Mouse (Mus musculus) G1E (cell line): ENCODE data around the gene Ssbp4. TPM values are rescaled to one million over a fixed set of nuclear protein-coding genes. Genes with fewer than 3 reads are reported as not detected.
A peak's percentile ranks its signal among the peaks of the same experiment; 100 is the strongest.

ENCODE experiments used
- ATAC-seq: 2 replicates; pipeline ENCODE4 v1.8.0; 2016; ENCODE audit warnings: mild to moderate bottlenecking; ENCODE audit not compliant: insufficient number of reproducible peaks, poor library complexity, low FRiP score, severe bottlenecking; ENCODE audit errors: extremely low read depth
- DNase-seq: peaks from one replicate; pipeline ENCODE4 v3.0.0; 2012; ENCODE audit warnings: low spot score
- H3K27me3 ChIP-seq: 2 replicates; pipeline ENCODE4 v1.6.1; 2012; ENCODE audit warnings: mild to moderate bottlenecking, low read length, inconsistent platforms; ENCODE audit not compliant: insufficient read depth
- H3K36me3 ChIP-seq: replicated peaks from 2 replicates; pipeline ENCODE3; 2012; ENCODE audit warnings: mild to moderate bottlenecking, inconsistent platforms
- H3K4me1 ChIP-seq: 2 replicates; pipeline ENCODE4 v1.6.1; 2012; ENCODE audit warnings: low read depth, low read length, inconsistent platforms, mixed read lengths; ENCODE audit not compliant: insufficient read depth
- H3K4me3 ChIP-seq: 2 replicates; pipeline ENCODE4 v1.5.1; 2012; ENCODE audit warnings: low read depth, mild to moderate bottlenecking, inconsistent platforms, low read length, moderate library complexity, mixed read lengths
- H3K9me3 ChIP-seq: replicated peaks from 2 replicates; pipeline ENCODE4 v1.6.1; 2012; ENCODE audit warnings: inconsistent platforms
- CTCF ChIP-seq: IDR thresholded peaks from 2 replicates; pipeline ENCODE4 v1.5.1; 2012; ENCODE audit warnings: low read depth, low read length, inconsistent platforms, mixed read lengths
- GATA1 ChIP-seq: IDR thresholded peaks from 2 replicates; pipeline ENCODE4 v1.6.1; 2012; ENCODE audit warnings: borderline replicate concordance, low read length, inconsistent platforms, mixed read lengths
- GATA2 ChIP-seq: IDR thresholded peaks from 2 replicates; pipeline ENCODE4 v1.6.1; 2012; ENCODE audit warnings: low read depth, low read length, inconsistent platforms, borderline replicate concordance
- POLR2AphosphoS5 ChIP-seq: IDR thresholded peaks from 2 replicates; pipeline ENCODE4 v1.6.1; 2012; ENCODE audit warnings: low read depth, low read length, inconsistent platforms; ENCODE audit not compliant: insufficient replicate concordance
- TAL1 ChIP-seq: conservative IDR thresholded peaks from 2 replicates; pipeline ENCODE4 v1.6.1; 2012; ENCODE audit warnings: low read depth, low read length, inconsistent platforms, mixed read lengths
- polyA plus RNA-seq: library from polyadenylated mRNA; stranded (reverse); fragments of >175 nt; gene quantifications from 2 replicates; pipeline ENCODE4 v1.2.3, GENCODE M21; 2012
- total RNA-seq, 2 experiments: library from RNA; stranded (forward) in 1 of 2; stranded (reverse) in 1 of 2; fragments of 200-1000 nt in 1 of 2; fragments of >200 nt in 1 of 2; fragmentation: Nextera tagmentation in 1 of 2; gene quantifications; 2 replicates each; pipeline ENCODE4 v1.2.3; 2014 to 2017

The Ssbp4 gene
- total and polyA plus RNA-seq, 3 experiments = 21.7 to 606 (median 51.7) TPM

DNA sequence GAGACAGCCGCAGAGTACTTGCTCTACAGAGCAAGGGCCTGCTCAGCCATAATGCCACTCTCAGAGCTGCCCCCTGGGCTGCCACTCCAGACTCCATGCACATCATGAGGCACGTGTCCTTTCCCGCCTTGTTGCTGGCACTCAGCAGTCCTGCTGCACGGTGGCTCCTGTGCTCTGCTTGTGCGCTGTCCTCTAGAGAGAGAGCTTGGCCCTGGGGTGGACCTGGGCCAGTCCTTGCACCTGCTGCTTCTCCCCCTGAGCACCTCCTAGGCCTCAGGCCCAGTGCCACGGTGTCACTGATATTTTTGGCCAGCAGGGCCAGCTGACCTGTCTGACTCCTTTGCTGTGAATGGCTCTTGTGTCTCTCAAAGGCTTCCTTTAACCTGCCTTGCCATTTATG lies 37.7 kb downstream of the Ssbp4 start:
- DNase-seq (no peak), ATAC-seq (no peak)
- Histone ChIP-seq H3K4me3 (no peak overlapping the region), H3K9me3 (no peaks in the 10 kb centered on the region), H3K4me1 (peaks cover 28% of the 10 kb centered on the region), H3K36me3 (peaks cover 81% of the 10 kb centered on the region), H3K27me3 (no peaks in the 10 kb centered on the region)
- TF ChIP-seq GATA1 (no peak), POLR2AphosphoS5 (no peak), GATA2 (no peak), CTCF (no peak)

DNA sequence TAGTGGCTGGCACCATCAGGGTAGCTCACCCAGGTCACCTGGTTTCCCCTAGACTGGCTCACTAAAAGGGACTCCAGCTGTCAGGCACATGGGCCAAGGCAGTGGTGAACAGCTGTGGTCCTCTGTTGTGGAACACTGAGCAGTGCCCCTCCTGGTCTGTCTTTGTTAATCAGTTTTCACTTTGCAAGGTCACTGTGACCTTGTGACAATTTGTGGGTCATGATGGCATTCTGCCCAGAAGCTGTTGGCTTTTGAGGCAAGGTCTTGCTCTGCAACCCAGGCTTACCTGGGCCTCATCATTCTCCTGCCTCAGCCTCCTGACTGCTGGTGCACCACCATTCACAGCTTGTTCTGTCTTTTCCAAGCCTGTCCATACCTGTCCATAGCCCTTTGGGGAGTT lies 38.3 kb downstream of the Ssbp4 start:
- Histone ChIP-seq H3K36me3 (peaks cover 82% of the 10 kb centered on the region), H3K27me3 (no peaks in the 10 kb centered on the region), H3K9me3 (no peaks in the 10 kb centered on the region), H3K4me1 (peaks cover 33% of the 10 kb centered on the region), H3K4me3 (no peak overlapping the region)
- DNase-seq (no peak), ATAC-seq (no peak)
- TF ChIP-seq POLR2AphosphoS5 (no peak), CTCF (no peak), GATA1 (no peak), TAL1 (no peak), GATA2 (no peak)

DNA sequence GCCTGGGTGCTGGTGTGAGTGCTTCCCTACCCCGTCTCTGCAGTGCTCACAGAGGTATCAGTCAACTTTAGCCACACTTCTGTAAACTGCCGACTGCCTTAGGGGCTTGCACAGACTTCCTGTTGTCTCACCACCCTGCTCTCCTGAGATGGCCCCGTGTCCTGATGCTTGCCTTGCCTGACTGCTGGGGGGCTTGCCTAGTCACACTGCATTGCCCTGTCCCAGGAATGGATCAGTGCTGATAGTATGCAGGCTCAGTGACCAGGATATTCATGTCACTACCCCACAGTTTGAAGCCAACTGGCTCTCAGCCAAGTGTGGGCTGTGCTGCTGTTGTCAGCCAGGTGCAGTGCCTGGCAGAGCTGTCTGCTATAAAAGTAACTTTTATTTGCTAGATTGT lies 43.1 kb downstream of the Ssbp4 start:
- no peaks in the 10 kb centered on the region for H3K27me3 ChIP-seq
- H3K36me3 ChIP-seq = peaks cover 77% of the 10 kb centered on the region
- no peak for TF ChIP-seq TAL1
- TF ChIP-seq GATA2 = no peak
- TF ChIP-seq GATA1 = no peak
- TF ChIP-seq CTCF = no peak
- no peak for TF ChIP-seq POLR2AphosphoS5
- no peaks in the 10 kb centered on the region for H3K9me3 ChIP-seq
- peaks cover 52% of the 10 kb centered on the region for H3K4me1 ChIP-seq
- no peak overlapping the region for H3K4me3 ChIP-seq
- ATAC-seq (no peak), DNase-seq (peak; percentile 54)

DNA sequence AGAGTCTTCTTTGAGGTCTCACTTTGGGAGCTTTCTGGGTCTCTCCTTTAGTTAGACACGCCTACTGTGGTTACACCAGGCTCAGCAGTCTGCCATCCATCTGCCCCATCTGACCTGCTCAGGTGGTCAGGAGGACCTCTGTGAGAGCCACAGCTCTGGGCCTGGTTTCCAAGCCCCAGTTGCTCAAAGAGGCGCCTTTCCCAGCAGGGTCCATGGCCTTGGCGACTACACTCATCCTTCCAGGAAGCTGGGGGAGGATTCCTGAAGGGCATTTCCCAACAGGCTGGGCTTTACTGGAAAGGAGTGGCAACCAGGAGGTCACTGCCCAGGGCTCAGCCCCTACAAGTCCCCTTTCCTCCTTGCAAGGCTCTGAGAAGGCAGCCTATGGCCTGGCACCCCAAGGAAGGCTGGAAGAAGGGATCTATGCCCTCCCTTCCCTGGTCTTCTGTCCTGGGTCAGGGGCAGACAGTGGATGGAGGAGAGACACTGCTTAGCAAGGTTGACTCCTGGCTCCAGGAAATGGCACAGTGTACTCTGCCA lies 43.9 kb downstream of the Ssbp4 start:
- Histone ChIP-seq H3K36me3 (peaks cover 77% of the 10 kb centered on the region), H3K27me3 (no peaks in the 10 kb centered on the region), H3K4me3 (no peak overlapping the region), H3K4me1 (peaks cover 54% of the 10 kb centered on the region), H3K9me3 (no peaks in the 10 kb centered on the region)
- no peak for TF ChIP-seq GATA2
- ATAC-seq (no peak), DNase-seq (no peak)

DNA sequence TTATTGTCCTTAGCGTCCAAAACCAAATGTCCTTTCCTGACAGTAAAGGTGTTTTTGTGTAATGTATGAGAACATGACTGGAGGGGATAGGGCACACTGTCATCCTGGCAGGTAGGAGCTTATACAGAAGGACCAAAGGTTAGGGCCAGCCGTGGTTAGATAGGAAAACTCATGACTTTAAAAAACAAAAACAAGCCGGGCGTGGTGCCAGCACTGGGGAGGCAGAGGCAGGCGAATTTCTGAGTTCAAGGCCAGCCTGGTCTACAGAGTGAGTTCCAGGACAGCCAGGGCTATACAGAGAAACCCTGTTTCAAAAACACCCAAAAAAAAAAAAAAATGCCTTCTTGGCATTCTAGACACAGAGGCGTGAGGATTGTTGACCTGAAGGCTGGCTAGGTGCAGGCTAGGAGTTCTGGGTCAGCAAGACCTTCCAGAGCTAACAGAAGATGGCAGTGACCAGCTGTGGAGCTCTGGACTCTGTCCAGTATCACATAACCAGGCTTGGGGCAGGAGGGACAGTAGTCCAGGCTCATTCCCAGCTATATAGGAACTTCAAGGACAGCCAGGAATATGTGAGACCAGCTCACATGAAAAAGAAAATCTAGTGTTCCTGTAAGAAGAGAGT lies 44.8 kb downstream of the Ssbp4 start:
- peaks cover 76% of the 10 kb centered on the region for H3K36me3 ChIP-seq
- H3K9me3 ChIP-seq = no peaks in the 10 kb centered on the region
- H3K4me3 ChIP-seq = no peak overlapping the region
- no peaks in the 10 kb centered on the region for H3K27me3 ChIP-seq
- ATAC-seq (no peak), DNase-seq (no peak)
- H3K4me1 ChIP-seq = peaks cover 55% of the 10 kb centered on the region
- TF ChIP-seq GATA1 (no peak), GATA2 (no peak), TAL1 (no peak), POLR2AphosphoS5 (no peak), CTCF (no peak)

DNA sequence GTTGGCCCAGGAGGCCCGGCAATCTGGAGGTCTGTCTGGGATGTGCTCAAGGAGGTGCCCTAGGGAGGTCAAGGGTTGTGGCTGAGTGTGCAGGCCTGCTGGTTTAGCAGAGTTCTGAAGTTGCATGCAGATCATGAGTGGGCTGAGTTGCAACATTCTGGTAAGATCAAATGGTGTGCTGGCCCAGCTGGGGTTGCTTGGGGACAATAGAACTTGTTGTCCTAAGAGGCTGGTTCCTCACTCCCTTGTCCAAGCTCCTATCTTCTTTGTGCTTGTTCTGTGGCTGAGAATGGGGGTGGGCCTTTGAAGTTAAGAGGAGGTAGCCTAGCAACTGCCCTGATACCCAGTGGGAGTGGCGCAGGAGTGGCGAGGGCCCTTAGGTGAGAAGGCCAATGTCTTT lies 45.9 kb downstream of the Ssbp4 start:
- Histone ChIP-seq H3K9me3 (no peaks in the 10 kb centered on the region), H3K36me3 (peaks cover 80% of the 10 kb centered on the region), H3K4me3 (no peak overlapping the region), H3K27me3 (no peaks in the 10 kb centered on the region), H3K4me1 (peaks cover 66% of the 10 kb centered on the region)
- DNase-seq = no peak
- TF ChIP-seq GATA2 (no peak), CTCF (no peak), POLR2AphosphoS5 (no peak), TAL1 (no peak), GATA1 (no peak)
- no peak for ATAC-seq
